Mouse (Mus musculus): ENCODE results near the gene Smim10l2a. TPM values are rescaled to one million over a fixed set of nuclear protein-coding genes. Genes with fewer than 3 reads are reported as not detected.

Gene Smim10l2a
- polyA plus RNA-seq, 1 experiment from 2014 or later = 9.7 TPM

DNA sequence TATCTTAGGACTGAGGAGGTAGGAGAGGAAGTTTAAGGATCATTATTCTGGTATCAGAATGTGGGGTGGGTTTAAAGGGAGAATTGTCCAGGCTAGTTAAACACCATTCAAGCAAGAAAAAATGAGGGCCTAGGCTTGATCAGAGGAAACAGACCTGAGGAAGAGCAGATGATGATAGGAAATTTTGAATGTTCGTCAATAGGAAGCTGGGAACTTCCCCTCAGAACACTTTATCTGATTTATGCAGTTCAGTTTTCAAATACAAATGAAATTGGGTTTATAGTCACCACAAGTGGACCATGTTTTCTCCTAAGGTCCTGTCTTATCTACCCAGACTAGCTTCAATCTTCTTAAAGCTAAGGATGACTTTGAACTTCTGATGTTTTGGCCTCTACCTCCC is 31.1 kb downstream of the Smim10l2a start:
- Histone ChIP-seq H3K9me3 (replicated peaks; ENCODE audit: control insufficient read depth, low read length) (no peaks in the 10 kb centered on the region), H3K27me3 (replicated peaks; ENCODE audit: control insufficient read depth, insufficient read depth, low read length) (no peaks in the 10 kb centered on the region), H3K4me2 (ENCODE audit: low read length) (no peak overlapping the region), H3K27ac (ENCODE audit: low read depth, low read length) (no peak overlapping the region), H3K36me3 (ENCODE audit: control insufficient read depth, insufficient read depth, low read length) (no peaks in the 10 kb centered on the region), H3K4me3 (ENCODE audit: low read depth, low read length) (no peak overlapping the region), H3K4me1 (ENCODE audit: control insufficient read depth, insufficient read depth, low read length) (no peaks in the 10 kb centered on the region), H3K9ac (ENCODE audit: low read length) (no peak overlapping the region)
- WGBS = 62% methylated on average over 1 of the region's 1 CpGs
- DNase-seq (ENCODE audit: low spot score) (no peak), ATAC-seq (no peak)

DNA sequence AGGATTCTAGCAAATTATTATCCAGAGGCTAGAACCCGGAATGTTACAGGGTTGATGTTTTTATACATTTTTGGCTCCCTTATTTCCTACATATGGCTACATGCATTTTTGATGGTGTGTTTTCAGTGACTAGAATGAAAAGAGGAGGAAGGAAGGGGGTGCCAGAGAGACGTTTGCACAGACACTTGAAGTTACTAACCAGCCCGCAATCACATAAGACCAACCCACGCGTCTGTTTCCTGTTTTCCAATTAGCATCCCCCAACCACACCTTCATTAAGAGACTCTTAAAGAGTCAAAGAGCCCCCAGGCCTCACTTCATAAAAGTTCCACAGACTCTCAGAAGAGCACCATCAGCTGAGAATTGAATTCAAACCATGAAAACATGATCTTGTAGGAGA is 31.7 kb downstream of the Smim10l2a start:
- ATAC-seq = no peak
- H3K4me3 ChIP-seq (ENCODE audit: low read depth, low read length) = no peak overlapping the region
- H3K27me3 ChIP-seq (replicated peaks; ENCODE audit: control insufficient read depth, insufficient read depth, low read length) = no peaks in the 10 kb centered on the region
- H3K4me2 ChIP-seq (ENCODE audit: low read length) = no peak overlapping the region
- 43% methylated on average over 5 of the region's 5 CpGs for WGBS
- no peaks in the 10 kb centered on the region for H3K4me1 ChIP-seq (ENCODE audit: control insufficient read depth, insufficient read depth, low read length)
- no peak overlapping the region for H3K9ac ChIP-seq (ENCODE audit: low read length)
- H3K36me3 ChIP-seq (ENCODE audit: control insufficient read depth, insufficient read depth, low read length) = no peaks in the 10 kb centered on the region
- no peak overlapping the region for H3K27ac ChIP-seq (ENCODE audit: low read depth, low read length)
- no peak for DNase-seq (ENCODE audit: low spot score)
- H3K9me3 ChIP-seq (replicated peaks; ENCODE audit: control insufficient read depth, low read length) = no peaks in the 10 kb centered on the region

- no peak for ATAC-seq
- H3K9ac ChIP-seq (ENCODE audit: low read length) = no peak overlapping the region
- H3K4me1 ChIP-seq (ENCODE audit: control insufficient read depth, insufficient read depth, low read length) = no peaks in the 10 kb centered on the region
- H3K9me3 ChIP-seq (replicated peaks; ENCODE audit: control insufficient read depth, low read length) = no peaks in the 10 kb centered on the region
- no peak overlapping the region for H3K27ac ChIP-seq (ENCODE audit: low read depth, low read length)
- no peaks in the 10 kb centered on the region for H3K27me3 ChIP-seq (replicated peaks; ENCODE audit: control insufficient read depth, insufficient read depth, low read length)
- H3K4me3 ChIP-seq (ENCODE audit: low read depth, low read length) = no peak overlapping the region
- DNase-seq (ENCODE audit: low spot score) = no peak
- WGBS = 77% methylated on average over 3 of the region's 3 CpGs
- no peak overlapping the region for H3K4me2 ChIP-seq (ENCODE audit: low read length)
- H3K36me3 ChIP-seq (ENCODE audit: control insufficient read depth, insufficient read depth, low read length) = no peaks in the 10 kb centered on the region
Measured at GRCm38 (mm10) chrX:56416277-56416676, 41.9 kb downstream of the Smim10l2a start.

GRCm38 (mm10) chrX:56417541-56417940 is 43.2 kb downstream of the Smim10l2a start:
- 70% methylated on average over 4 of the region's 4 CpGs for WGBS
- H3K27ac ChIP-seq (ENCODE audit: low read depth, low read length) = no peak overlapping the region

More at GRCm38 (mm10) chrX:56417541-56417940, 43.2 kb downstream of the Smim10l2a start:
- Histone ChIP-seq H3K27me3 (replicated peaks; ENCODE audit: control insufficient read depth, insufficient read depth, low read length) (no peaks in the 10 kb centered on the region), H3K4me1 (ENCODE audit: control insufficient read depth, insufficient read depth, low read length) (no peaks in the 10 kb centered on the region), H3K4me3 (ENCODE audit: low read depth, low read length) (no peak overlapping the region), H3K9ac (ENCODE audit: low read length) (no peak overlapping the region), H3K4me2 (ENCODE audit: low read length) (no peak overlapping the region), H3K9me3 (replicated peaks; ENCODE audit: control insufficient read depth, low read length) (no peaks in the 10 kb centered on the region), H3K36me3 (ENCODE audit: control insufficient read depth, insufficient read depth, low read length) (no peaks in the 10 kb centered on the region)
- ATAC-seq (no peak), DNase-seq (ENCODE audit: low spot score) (no peak)

Other genes with a start within 250 kb of the Smim10l2a start
- gene 3830403N18Rik, start 238.0 kb upstream of the Smim10l2a start, polyA plus RNA-seq (2014; fragmentation: Nextera tagmentation; extraction: Ambion mirVana) = 0.31 and 0.39 TPM in 2 replicates
- gene Gm773, start 161.7 kb upstream of the Smim10l2a start, polyA plus RNA-seq (2014; fragmentation: Nextera tagmentation; extraction: Ambion mirVana) = not detected in 2 replicates
- 3.6 and 5.5 TPM in 2 replicates for gene Zfp449, start 28.2 kb upstream of the Smim10l2a start, polyA plus RNA-seq (2014; fragmentation: Nextera tagmentation; extraction: Ambion mirVana)
- 2.3 and 3.1 TPM in 2 replicates for gene Gm2174, start 73.4 kb downstream of the Smim10l2a start, polyA plus RNA-seq (2014; fragmentation: Nextera tagmentation; extraction: Ambion mirVana)
- 16.3 and 17.1 TPM in 2 replicates for gene Ints6l, start 80.3 kb downstream of the Smim10l2a start, polyA plus RNA-seq (2014; fragmentation: Nextera tagmentation; extraction: Ambion mirVana)
- gene Gm10477, start 150.2 kb downstream of the Smim10l2a start, polyA plus RNA-seq (2014; fragmentation: Nextera tagmentation; extraction: Ambion mirVana) = not detected in 2 replicates
- not detected in 2 replicates for gene Gm648, start 175.0 kb downstream of the Smim10l2a start, polyA plus RNA-seq (2014; fragmentation: Nextera tagmentation; extraction: Ambion mirVana)
- 45.8 and 49.9 TPM in 2 replicates for gene Mmgt1, start 223.5 kb downstream of the Smim10l2a start, polyA plus RNA-seq (2014; fragmentation: Nextera tagmentation; extraction: Ambion mirVana)
- gene Slc9a6, start 235.2 kb downstream of the Smim10l2a start, polyA plus RNA-seq (2014; fragmentation: Nextera tagmentation; extraction: Ambion mirVana) = 29.9 and 30.2 TPM in 2 replicates